Mouse (Mus musculus): ENCODE measurements around the gene Lgals4. TPM values are rescaled to one million over a fixed set of nuclear protein-coding genes. Genes with fewer than 3 reads are reported as not detected.
A peak's percentile ranks its signal among the peaks of the same experiment; 100 is the strongest.

Gene Lgals4
- total and polyA plus RNA-seq, 2 experiments from 2014 or later: 3.5 to 4.8 TPM

DNA sequence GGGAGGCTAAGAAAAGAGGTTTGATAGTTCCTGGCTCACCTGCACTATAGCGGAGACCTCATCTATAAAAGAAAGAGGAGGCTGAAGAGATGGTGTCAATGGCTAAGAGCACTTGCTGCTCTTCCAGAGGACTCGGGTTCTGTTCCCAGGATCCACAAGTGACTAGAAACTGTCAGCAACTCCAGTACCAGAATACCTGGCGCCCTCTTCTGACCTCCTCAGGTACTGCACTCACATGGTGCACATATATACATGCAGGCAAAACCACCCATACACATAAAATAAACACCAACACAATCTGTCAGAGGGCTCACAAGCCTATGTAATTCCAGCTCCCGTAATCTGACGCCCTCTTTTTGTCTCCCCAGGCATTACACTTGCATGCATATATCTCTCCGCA is 27.2 kb downstream of the Lgals4 start:
- H3K4me2 ChIP-seq (ENCODE audit: low read depth, low read length, poor library complexity, severe bottlenecking): no peak overlapping the region
- no peak overlapping the region for H3K9ac ChIP-seq (replicated peaks; ENCODE audit: low read length, poor library complexity, severe bottlenecking)
- no peak overlapping the region for H3K4me3 ChIP-seq (ENCODE audit: low read depth, low read length)
- no peaks in the 10 kb centered on the region for H3K4me1 ChIP-seq (ENCODE audit: insufficient read depth, low read length)
- no peak for DNase-seq (ENCODE audit: low spot score)
- H3K27me3 ChIP-seq (ENCODE audit: insufficient read depth, low read length): no peaks in the 10 kb centered on the region
- no peak overlapping the region for H3K27ac ChIP-seq (ENCODE audit: low read depth, low read length)
- no peaks in the 10 kb centered on the region for H3K36me3 ChIP-seq (ENCODE audit: insufficient read depth, low read length)
- 92% methylated on average over 6 of the region's 6 CpGs for whole genome bisulfite sequencing
- no peaks in the 10 kb centered on the region for H3K9me3 ChIP-seq (ENCODE audit: low read length)
- ATAC-seq (ENCODE audit: low FRiP score): no peak
- TF ChIP-seq CTCF (IDR thresholded peaks at IDR 0.05): peak; percentile 27

DNA sequence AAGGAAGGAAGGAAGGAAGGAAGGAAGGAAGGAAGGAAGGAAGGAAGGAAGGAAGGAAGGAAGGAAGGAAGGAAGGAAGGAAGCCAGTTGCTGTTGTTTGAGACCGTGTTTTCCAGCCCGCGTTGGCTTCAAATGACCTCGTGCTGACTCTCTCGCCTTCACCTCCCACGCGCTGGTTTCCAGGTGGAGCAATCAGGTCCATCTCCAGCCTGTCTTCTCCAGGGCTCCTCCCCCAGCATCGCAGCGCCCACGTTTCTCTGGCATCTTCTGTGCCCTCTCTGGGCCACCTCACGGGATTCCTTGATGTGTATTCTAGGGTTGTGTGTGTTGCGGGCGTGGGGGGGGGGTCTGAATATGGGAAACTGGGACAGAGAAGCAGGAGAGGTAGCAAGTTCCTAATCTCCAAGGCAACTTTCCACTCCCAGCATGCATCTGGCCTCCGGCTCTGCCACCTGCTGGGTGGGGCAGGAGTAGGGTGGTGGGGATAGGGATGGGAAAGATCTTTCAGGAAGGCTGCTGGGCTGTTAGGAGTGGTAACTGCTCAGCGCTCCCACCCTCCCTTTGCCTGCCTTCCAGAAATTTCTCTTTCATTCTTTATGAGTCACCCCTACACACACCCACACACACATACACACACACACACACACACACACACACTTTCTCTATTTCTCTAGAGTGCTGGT is 29.3 kb downstream of the Lgals4 start:
- DNase-seq (ENCODE audit: low spot score) (no peak), ATAC-seq (ENCODE audit: low FRiP score) (no peak)
- Histone ChIP-seq H3K9me3 (ENCODE audit: low read length) (no peaks in the 10 kb centered on the region), H3K36me3 (ENCODE audit: insufficient read depth, low read length) (no peaks in the 10 kb centered on the region), H3K27me3 (ENCODE audit: insufficient read depth, low read length) (no peaks in the 10 kb centered on the region), H3K4me3 (ENCODE audit: low read depth, low read length) (no peak overlapping the region), H3K9ac (replicated peaks; ENCODE audit: low read length, poor library complexity, severe bottlenecking) (no peak overlapping the region), H3K27ac (ENCODE audit: low read depth, low read length) (no peak overlapping the region), H3K4me1 (ENCODE audit: insufficient read depth, low read length) (no peaks in the 10 kb centered on the region), H3K4me2 (ENCODE audit: low read depth, low read length, poor library complexity, severe bottlenecking) (no peak overlapping the region)
- no peak for TF ChIP-seq CTCF (IDR thresholded peaks at IDR 0.05)
- 90% methylated on average over 15 of the region's 15 CpGs for WGBS

DNA sequence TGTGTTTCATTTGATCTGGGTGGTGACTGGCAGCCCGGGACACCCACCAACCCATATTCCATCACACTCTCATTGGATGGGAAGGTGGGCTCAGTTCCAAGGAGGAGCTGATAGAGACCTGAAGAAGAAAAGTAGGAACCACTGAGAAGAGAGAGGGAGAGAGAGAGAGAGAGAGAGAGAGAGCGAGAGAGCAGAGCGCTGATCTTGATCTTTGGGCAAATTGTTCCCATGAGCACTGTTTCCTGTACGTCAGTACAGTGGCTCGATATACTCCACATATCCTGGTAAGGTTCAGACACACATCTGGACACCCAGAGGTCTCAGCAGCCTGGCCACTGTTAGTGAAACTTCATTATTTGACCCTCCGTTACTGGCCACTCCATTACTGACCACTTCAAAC is 29.9 kb downstream of the Lgals4 start, which contains the start of gene Lgals7:
Gene Lgals7, plus strand, starts transcription at position 314 of the 400 bp plus-strand sequence.
- 81% methylated on average over 6 of the region's 6 CpGs for WGBS

GRCm38 (mm10) chr7:28864288-28864750 is 30.7 kb downstream of the Lgals4 start:
- no peak overlapping the region for H3K4me2 ChIP-seq (ENCODE audit: low read depth, low read length, poor library complexity, severe bottlenecking)
- H3K9ac ChIP-seq (replicated peaks; ENCODE audit: low read length, poor library complexity, severe bottlenecking): no peak overlapping the region
- no peaks in the 10 kb centered on the region for H3K4me1 ChIP-seq (ENCODE audit: insufficient read depth, low read length)
- no peak for ATAC-seq (ENCODE audit: low FRiP score)
- 35% methylated on average over 9 of the region's 9 CpGs for WGBS
- DNase-seq (ENCODE audit: low spot score): no peak
- H3K27ac ChIP-seq (ENCODE audit: low read depth, low read length): no peak overlapping the region
- no peaks in the 10 kb centered on the region for H3K27me3 ChIP-seq (ENCODE audit: insufficient read depth, low read length)
- H3K36me3 ChIP-seq (ENCODE audit: insufficient read depth, low read length): no peaks in the 10 kb centered on the region
- no peak overlapping the region for H3K4me3 ChIP-seq (ENCODE audit: low read depth, low read length)
- no peak for TF ChIP-seq CTCF (IDR thresholded peaks at IDR 0.05)
- no peaks in the 10 kb centered on the region for H3K9me3 ChIP-seq (ENCODE audit: low read length)

More for the DNA sequence above, 29.9 kb downstream of the Lgals4 start, which contains the start of gene Lgals7:
- Histone ChIP-seq H3K27me3 (ENCODE audit: insufficient read depth, low read length) (no peaks in the 10 kb centered on the region), H3K27ac (ENCODE audit: low read depth, low read length) (no peak within 1 kb of the TSS), H3K36me3 (ENCODE audit: insufficient read depth, low read length) (no peaks in the 10 kb centered on the region), H3K4me3 (ENCODE audit: low read depth, low read length) (no peak within 1 kb of the TSS), H3K9ac (replicated peaks; ENCODE audit: low read length, poor library complexity, severe bottlenecking) (no peak within 1 kb of the TSS), H3K4me1 (ENCODE audit: insufficient read depth, low read length) (no peaks in the 10 kb centered on the region), H3K9me3 (ENCODE audit: low read length) (no peaks in the 10 kb centered on the region), H3K4me2 (ENCODE audit: low read depth, low read length, poor library complexity, severe bottlenecking) (no peak within 1 kb of the TSS)
- DNase-seq (ENCODE audit: low spot score): no peak
- TF ChIP-seq CTCF (IDR thresholded peaks at IDR 0.05): no peak
- ATAC-seq (ENCODE audit: low FRiP score): no peak

- ATAC-seq (ENCODE audit: low FRiP score): peak; percentile 65; the same call in 1 of the 2 replicates
- no peak overlapping the region for H3K9ac ChIP-seq (replicated peaks; ENCODE audit: low read length, poor library complexity, severe bottlenecking)
- H3K27me3 ChIP-seq (ENCODE audit: insufficient read depth, low read length): no peaks in the 10 kb centered on the region
These were observed 32.0 kb downstream of the Lgals4 start for GRCm38 (mm10) chr7:28865481-28866300.

More at GRCm38 (mm10) chr7:28865481-28866300, 32.0 kb downstream of the Lgals4 start:
- H3K27ac ChIP-seq (ENCODE audit: low read depth, low read length): no peak overlapping the region
- H3K4me1 ChIP-seq (ENCODE audit: insufficient read depth, low read length): no peaks in the 10 kb centered on the region
- H3K4me3 ChIP-seq (ENCODE audit: low read depth, low read length): peak overlapping the region; percentile 22
- 51% methylated on average over 33 of the region's 33 CpGs for WGBS
- TF ChIP-seq CTCF (IDR thresholded peaks at IDR 0.05): peak; percentile 46
- H3K9me3 ChIP-seq (ENCODE audit: low read length): no peaks in the 10 kb centered on the region
- DNase-seq (ENCODE audit: low spot score): peak; percentile 37
- no peaks in the 10 kb centered on the region for H3K36me3 ChIP-seq (ENCODE audit: insufficient read depth, low read length)
- peak overlapping the region; percentile 46 for H3K4me2 ChIP-seq (ENCODE audit: low read depth, low read length, poor library complexity, severe bottlenecking)
